Mouse (Mus musculus) urinary bladder, postnatal 0 days (tissue): ENCODE results near the gene Gm12394. TPM values are rescaled to one million over a fixed set of nuclear protein-coding genes. Genes with fewer than 3 reads are reported as not detected.

Experiments
- polyA plus RNA-seq: library from polyadenylated mRNA; unstranded; fragments of >200 nt; fragmentation: Nextera tagmentation; extraction: Ambion mirVana; gene quantifications from 2 replicates; pipeline ENCODE4 v1.2.1, GENCODE M21; 2015

Gm12394 gene
- polyA plus RNA-seq, result 0.08 TPM in 1 of 2 replicates, not detected in the other

DNA sequence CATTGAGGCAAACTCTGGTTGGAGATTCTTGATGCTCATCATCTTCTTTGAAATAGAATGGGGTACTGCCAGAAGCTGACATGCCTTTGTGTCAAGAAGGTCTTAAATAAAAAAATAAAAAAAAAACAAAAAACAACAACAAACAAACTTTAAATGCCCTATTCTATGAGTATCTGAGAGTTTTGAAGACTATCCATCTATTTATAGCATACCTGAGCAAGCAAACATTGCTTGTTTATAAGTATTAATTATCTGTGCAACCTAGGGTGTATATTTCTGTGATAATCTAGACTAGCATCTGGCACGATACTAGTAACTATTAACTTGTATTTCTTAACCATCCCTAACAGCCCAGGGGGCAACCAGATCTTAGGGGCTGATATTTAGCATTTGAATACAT lies at the start of gene Gm12394:
Gene Gm12394, minus strand, starts transcription at position 101 of the 400 bp plus-strand sequence.

GRCm38 (mm10) chr4:42874134-42874533 lies 17.6 kb upstream of the Gm12394 start, which contains the start of gene Fam205c:
TSS of gene Fam205c (minus strand) at chr4:42874234.

DNA sequence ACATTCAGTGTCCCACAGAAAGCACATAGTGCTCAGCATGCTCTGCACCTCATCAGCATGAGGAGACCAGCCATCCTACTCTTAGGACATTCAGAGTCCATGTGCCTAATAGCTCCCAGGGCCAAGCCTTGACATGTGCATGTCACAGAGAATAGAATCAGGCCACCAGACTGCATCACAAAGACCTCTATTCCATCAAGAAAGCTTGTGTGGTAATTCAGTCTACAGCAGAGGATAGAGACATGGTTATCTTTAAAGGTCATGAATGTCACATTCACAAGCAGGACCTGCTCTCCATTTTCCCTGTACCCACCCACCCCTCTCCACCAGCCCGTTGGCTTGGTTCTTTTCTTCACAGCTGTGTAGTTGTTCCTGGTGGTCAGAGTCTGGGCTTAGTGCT lies 2.8 kb downstream of the Gm12394 start, which contains the start of gene Fam205a1:
Gene Fam205a1, minus strand, starts transcription at position 101 of the 400 bp plus-strand sequence.

GRCm38 (mm10) chr4:42773893-42774292 lies 82.7 kb downstream of the Gm12394 start, which contains the start of gene Ccl21a:
TSS of gene Ccl21a (minus strand) at chr4:42773993.

DNA sequence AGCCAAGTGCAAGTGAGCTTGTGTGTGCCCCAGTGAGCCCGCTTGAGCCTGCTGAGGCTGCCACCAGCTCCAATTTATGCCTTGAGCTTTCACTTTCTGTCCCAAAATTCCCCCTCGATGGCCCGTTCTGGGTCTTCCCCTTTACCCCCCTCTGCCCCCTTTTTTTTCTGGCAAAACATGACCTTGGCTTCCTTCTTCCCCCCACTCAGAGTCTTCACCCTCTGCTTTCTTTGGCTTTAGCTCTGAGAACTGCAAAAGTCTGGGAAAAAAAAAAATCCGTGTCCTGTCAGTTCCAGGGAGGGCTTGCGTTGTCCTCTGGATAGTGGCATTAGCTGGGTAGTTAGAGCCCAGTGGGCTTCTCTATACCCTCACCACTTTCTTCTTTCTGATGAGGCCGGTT lies 100.1 kb downstream of the Gm12394 start, which contains the start of gene Ccl19:
Gene Ccl19, minus strand, starts transcription at position 101 of the 400 bp plus-strand sequence.

GRCm38 (mm10) chr4:42735245-42735644 lies 121.3 kb downstream of the Gm12394 start, which contains the start of gene 4930578G10Rik:
TSS of gene 4930578G10Rik (plus strand) at chr4:42735545.

Other genes with a start within 250 kb of the Gm12394 start
- not detected in 2 replicates for gene Gm10591, start 244.6 kb downstream of the Gm12394 start, polyA plus RNA-seq
- gene Gm2564, start 227.1 kb downstream of the Gm12394 start, polyA plus RNA-seq, result 0.25 TPM in 1 of 2 replicates, not detected in the other
- not detected in 2 replicates for gene Ccl27b, start 201.5 kb downstream of the Gm12394 start, polyA plus RNA-seq
- gene Il11ra2, start 194.9 kb downstream of the Gm12394 start, polyA plus RNA-seq, result 0.12 TPM in 1 of 2 replicates, not detected in the other
- gene 4930578G10Rik, start 121.2 kb downstream of the Gm12394 start, polyA plus RNA-seq, result not detected in 2 replicates
- not detected in 2 replicates for gene Ccl19, start 100.2 kb downstream of the Gm12394 start, polyA plus RNA-seq
- 3.6 and 5.6 TPM in 2 replicates for gene Ccl21a, start 82.8 kb downstream of the Gm12394 start, polyA plus RNA-seq
- gene Fam205a1, start 2.9 kb downstream of the Gm12394 start, polyA plus RNA-seq, result 0.05 TPM in 2 replicates
- gene Fam205c, start 17.5 kb upstream of the Gm12394 start, polyA plus RNA-seq, result 0.27 and 0.35 TPM in 2 replicates
- gene Phf24, start 59.9 kb upstream of the Gm12394 start, polyA plus RNA-seq, result 1.5 and 2.0 TPM in 2 replicates
- 27.3 and 35.8 TPM in 2 replicates for gene Dnajb5, start 93.0 kb upstream of the Gm12394 start, polyA plus RNA-seq
- gene 1700022I11Rik, start 112.8 kb upstream of the Gm12394 start, polyA plus RNA-seq, result 0.45 and 0.46 TPM in 2 replicates
- 282 and 308 TPM in 2 replicates for gene Vcp, start 143.7 kb upstream of the Gm12394 start, polyA plus RNA-seq
- 3.8 and 4.9 TPM in 2 replicates for gene Fancg, start 153.7 kb upstream of the Gm12394 start, polyA plus RNA-seq
- 6.9 and 8.6 TPM in 2 replicates for gene Pigo, start 169.0 kb upstream of the Gm12394 start, polyA plus RNA-seq
- 168 and 170 TPM in 2 replicates for gene Stoml2, start 174.9 kb upstream of the Gm12394 start, polyA plus RNA-seq
- gene Fam214b, start 189.4 kb upstream of the Gm12394 start, polyA plus RNA-seq, result 6.6 and 9.3 TPM in 2 replicates
- 3.6 and 3.7 TPM in 2 replicates for gene Unc13b, start 202.2 kb upstream of the Gm12394 start, polyA plus RNA-seq